Mouse (Mus musculus) left cerebral cortex, adult 2 months (tissue): ENCODE results near the gene Dglucy. TPM values are rescaled to one million over a fixed set of nuclear protein-coding genes. Genes with fewer than 3 reads are reported as not detected.
A peak's percentile ranks its signal among the peaks of the same experiment; 100 is the strongest.

ENCODE experiments used
- DNase-seq, 2 experiments: peaks; one replicate each; pipeline ENCODE4 v3.0.0; 2021 to 2022; ENCODE audit warnings: low spot score in 2 of 2, mixed read lengths in 1 of 2; ENCODE audit errors: extremely low spot score in 1 of 2
- H3K27ac ChIP-seq: fragments of 200-600 bp; 2 replicates; pipeline ENCODE4 v1.8.1; 2022
- H3K4me3 ChIP-seq: fragments of 200-600 bp; 2 replicates; pipeline ENCODE4 v1.8.1; 2022
- CTCF ChIP-seq: fragments of 200-600 bp; IDR thresholded peaks from 2 replicates; pipeline ENCODE4 v1.8.1; 2022; ENCODE audit warnings: antibody characterized with exemption, mild to moderate bottlenecking, moderate library complexity
- intact Hi-C: fragments of 180-260 bp; cut with DNase I; formaldehyde crosslinking; loops from one replicate; pipeline ENCODE4 v1.15.1; 2025
- total RNA-seq, 2 experiments: library from RNA; stranded (reverse); gene quantifications; 2 replicates each; pipeline ENCODE4 v1.2.3; 2021

The Dglucy gene
- total RNA-seq, 2 experiments from 2014 or later, result 9.4 to 10.2 TPM

DNA sequence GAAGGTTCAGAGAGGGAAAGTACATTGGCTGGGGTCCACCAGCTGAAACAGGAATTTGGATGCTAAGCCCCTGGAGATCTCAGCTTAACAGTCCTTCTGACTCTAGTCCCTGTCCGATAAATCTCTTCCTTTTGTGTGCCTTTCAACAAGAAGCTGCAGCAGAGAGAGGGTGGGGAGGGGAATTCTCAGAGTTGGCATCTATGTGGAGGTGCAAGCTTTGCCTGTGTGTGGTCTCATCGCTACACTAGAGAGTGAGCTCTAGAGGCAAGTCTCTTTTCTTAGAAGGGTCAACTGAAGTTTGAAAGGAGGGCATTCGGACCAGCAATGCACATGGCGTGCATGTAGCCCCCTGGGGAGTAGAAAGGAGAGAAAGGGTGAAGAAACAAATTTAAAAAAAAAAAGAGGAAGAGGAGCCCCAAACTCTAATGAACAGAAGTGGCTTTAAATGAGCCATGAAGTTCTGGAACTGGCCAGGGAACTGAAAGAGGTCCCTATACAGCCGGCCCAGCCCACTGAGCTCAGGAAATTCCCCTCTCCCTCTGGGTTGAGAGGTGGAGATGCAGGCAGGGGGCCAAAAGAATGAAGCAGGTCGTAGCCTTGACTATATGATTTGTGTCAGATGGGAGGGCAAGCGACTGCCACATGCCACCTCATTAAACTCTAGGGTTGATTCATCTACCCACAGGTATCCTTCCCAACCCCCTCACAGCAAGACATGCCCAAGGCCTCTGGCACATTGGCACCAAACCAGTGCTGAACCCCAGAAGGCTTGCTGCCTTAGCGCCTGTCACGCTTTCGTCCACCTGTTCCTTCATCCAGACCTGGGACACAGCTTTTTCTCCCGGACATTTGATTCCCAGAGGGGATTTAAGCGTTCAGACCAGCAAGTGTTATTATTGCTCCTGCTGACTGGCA, 119.1 kb downstream of the Dglucy start:
- no peak for DNase-seq
- H3K4me3 ChIP-seq, result peak overlapping the region; percentile 69
- no peak for TF ChIP-seq CTCF
- H3K27ac ChIP-seq, result peak overlapping the region; percentile 89; the same call in 1 of the 2 replicates
- intact Hi-C loops, result no loop called here

DNA sequence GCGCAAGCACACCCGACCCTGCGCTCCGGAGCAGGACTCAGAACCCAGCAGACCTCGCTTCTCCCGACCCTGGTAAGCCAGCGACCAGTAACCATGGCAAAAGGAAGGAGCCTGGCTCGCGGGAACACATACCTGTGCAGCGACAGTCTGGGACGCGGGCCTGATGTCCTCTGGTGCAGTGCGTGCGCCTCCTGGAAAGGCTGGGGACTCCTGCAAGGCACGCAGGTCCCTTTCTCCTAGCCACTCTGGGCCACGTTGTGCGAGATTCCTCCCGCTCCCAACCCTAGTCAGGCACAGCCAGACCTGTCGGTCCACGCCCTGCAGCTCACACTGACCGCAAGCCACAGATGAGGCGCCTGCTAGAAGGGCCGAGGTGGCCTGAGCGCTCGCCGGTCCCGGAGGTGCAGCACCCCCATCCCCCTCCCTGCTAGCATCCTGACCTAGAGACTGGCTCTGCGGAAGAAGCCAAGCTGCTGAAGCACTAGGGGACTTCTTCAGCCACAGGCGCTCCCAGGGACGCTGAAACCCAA, 120.3 kb downstream of the Dglucy start:
- Histone ChIP-seq H3K4me3 (peak overlapping the region; percentile 69), H3K27ac (peak overlapping the region; percentile 89)
- TF ChIP-seq CTCF, result no peak
- peak; percentile 29 to 53 for DNase-seq
- intact Hi-C loops, result no loop called here

DNA sequence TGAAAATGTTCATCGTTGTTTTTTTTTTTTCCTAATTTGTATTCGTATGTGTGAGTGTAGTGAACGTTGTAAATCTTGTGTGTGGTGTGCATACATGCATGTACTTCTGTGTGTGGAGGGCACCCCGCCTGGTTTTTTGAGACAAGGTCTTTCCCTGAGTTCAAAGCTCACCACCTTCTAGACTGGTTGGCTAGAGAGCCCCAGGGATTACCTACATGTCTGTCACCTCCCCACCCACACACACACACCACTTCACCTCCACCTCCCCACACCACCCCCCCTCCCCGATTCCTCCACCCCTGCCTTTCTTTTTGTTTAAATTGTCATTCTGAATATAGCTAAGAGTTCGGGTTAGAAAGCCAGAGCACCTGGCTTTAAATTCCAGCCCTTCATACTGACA, 122.0 kb downstream of the Dglucy start:
- TF ChIP-seq CTCF, result no peak
- no peak for DNase-seq
- Histone ChIP-seq H3K4me3 (no peak overlapping the region), H3K27ac (no peak overlapping the region)
- intact Hi-C loops, result no loop called here

DNA sequence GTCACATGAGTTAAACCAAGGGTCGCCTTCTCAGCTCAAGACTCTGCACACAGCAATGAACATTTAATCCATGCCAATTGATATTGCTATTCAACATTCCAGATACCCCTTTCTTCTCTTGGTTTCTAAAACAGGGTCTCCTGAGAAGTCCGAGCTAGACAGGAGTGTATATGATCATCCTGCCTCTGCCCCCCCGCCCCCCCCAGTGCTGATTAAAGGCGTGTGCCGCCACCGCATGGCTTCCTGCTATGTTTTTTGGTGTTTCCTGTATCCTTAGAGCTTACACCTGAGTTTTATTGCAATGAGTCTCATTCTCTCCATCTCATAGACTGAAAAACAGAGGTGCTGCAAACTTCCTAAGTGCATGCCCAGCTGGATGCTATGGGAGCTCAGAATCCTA, 122.5 kb downstream of the Dglucy start:
- H3K4me3 ChIP-seq, result no peak overlapping the region
- no peak for TF ChIP-seq CTCF
- no peak for DNase-seq

DNA sequence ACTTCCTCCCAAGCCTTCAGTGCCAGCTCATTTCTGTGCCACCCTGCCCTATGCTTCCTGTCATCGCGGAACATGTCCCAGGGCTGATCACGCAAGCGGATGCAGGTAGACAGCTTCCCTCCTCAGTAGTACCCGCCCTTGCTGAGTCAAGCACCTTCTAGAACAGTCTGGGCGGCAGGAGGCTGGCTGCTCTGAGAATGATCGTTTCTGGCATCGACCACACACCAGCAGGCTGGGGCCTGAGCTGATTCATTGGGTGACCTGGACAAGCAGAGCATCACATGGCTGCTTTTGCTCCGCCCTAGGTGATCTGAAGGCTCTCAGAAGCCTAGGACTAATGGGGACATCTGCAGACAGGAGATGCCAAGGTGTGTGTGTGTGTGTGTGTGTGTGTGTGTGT, 124.9 kb downstream of the Dglucy start:
- Histone ChIP-seq H3K4me3 (no peak overlapping the region), H3K27ac (no peak overlapping the region)
- no peak for TF ChIP-seq CTCF
- intact Hi-C loops, result no loop called here
- DNase-seq, result no peak

More for the DNA sequence above, 122.5 kb downstream of the Dglucy start:
- intact Hi-C loops, result no loop called here
- no peak overlapping the region for H3K27ac ChIP-seq

DNA sequence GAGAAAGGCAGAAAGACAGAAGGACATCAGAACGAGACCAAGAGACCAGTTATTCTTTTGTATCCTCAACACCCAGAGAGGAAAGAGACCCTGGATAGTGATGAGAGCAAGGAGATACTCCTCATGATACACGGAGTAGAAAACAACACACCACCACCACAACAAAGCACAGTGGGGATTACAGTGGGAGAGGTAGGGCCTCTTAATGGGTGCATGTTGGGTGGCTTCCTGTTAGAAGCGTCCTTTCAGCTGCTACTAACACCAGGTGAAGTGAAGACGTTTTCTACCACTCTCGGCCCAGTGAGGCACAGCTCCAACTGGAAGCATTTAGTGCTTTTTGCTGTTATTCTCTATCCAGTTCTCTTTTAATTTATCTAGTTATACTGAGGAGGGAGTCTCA, 128.0 kb downstream of the Dglucy start:
- no peak for TF ChIP-seq CTCF
- DNase-seq, result no peak
- intact Hi-C loops, result no loop called here
- H3K4me3 ChIP-seq, result no peak overlapping the region
- no peak overlapping the region for H3K27ac ChIP-seq

DNA sequence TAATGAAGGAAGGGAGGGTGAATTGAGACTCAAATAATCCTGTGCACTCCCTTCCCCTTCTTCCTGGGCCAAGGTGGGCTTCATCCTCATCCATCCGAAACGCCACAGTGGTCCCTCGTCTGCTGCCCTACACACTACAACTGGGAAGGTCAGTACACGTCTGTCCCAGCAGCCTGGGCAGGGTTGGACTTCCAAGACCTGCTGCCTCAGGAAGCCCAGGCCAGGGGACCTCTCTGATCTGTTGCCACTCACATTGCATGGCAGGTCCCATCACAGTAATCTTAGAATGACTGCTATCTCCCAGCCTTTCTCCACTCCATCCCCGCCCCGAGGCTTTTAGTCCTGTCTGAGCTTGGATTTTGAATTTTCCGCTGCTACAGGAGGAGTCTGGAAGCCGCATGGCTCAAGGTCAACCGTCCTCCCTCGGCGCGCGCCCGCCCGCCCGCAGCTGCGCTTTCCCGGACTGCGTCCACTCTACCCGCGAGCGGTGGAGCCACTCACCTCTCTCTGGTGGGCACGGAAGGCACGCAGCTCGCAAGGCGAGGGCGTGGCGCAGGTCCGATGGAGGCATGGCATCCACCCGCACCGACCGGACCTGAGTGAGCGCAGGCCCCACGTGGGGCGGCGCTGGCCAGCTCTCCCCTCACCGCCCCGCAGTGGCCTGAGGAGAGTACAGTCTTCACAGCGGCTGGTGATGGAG, 128.9 kb downstream of the Dglucy start, which contains the start of gene Gpr68:
Gpr68 (minus strand) TSS at position 601 of the 700 bp plus-strand sequence.
- TF ChIP-seq CTCF, result no peak
- intact Hi-C loops, result no loop called here
- peak within 1 kb of the TSS; percentile 65 for H3K27ac ChIP-seq
- DNase-seq, result peak in 1 of 2 experiments; percentile 37
- peak within 1 kb of the TSS; percentile 54 for H3K4me3 ChIP-seq

DNA sequence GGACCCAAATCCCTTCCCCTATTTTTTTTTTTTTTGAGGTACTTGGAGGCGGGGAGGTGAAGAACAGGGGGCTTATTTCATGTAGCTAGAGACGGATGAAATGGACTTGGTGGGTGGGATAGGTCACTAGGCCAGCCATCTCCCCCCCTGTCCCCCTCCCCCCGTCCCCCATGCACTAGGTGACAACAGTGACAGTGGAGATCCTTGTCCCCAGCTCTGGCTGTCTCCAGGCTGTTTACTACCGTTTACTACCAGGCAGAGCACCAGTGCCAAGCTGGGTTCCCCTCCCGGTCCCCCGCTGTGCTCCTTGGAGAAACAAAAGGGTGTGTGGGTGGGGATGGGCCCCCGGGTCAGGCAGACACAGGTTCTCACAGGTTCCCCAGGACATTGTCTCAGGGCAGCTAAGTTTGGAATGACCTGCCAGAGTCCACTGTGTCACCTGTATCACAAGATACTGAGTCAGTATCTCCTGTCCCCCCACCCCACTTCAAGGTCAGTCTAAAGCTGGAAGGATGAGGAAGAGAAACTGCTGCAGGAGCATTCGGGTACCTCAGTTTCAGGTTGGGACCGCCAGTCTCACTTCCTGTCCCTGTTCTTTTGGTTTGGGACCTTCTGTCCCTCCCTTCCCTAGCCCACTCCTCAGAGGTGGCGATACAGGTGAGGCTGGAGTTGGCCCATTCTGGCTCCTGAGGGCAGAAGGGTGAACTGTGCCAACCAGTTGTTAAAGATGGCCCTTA, 129.6 kb downstream of the Dglucy start:
- Histone ChIP-seq H3K27ac (peak overlapping the region; percentile 65), H3K4me3 (peak overlapping the region; percentile 54)
- no peak for DNase-seq
- no peak for TF ChIP-seq CTCF
- intact Hi-C loops, result no loop called here

DNA sequence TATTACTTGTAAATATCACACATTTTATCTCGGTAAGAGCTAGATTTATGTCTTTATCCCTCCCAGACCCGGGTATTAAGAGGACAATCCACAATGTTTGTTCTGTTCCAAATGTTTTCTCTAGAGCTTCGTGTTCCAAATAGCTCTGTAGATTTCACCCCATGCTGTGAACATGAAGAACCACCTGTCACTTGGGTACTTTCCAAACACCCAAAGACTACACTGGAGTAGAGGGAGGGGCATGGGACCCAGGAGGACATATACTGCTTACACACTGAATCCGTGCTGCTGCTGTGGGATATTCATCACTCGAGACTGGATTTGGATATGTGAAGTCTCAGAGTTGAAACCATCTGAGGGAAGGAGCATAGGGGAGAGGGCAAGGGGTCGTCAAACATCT, 130.9 kb downstream of the Dglucy start:
- no peak for DNase-seq
- H3K27ac ChIP-seq, result no peak overlapping the region
- no peak overlapping the region for H3K4me3 ChIP-seq
- intact Hi-C loops, result no loop called here
- TF ChIP-seq CTCF, result no peak

DNA sequence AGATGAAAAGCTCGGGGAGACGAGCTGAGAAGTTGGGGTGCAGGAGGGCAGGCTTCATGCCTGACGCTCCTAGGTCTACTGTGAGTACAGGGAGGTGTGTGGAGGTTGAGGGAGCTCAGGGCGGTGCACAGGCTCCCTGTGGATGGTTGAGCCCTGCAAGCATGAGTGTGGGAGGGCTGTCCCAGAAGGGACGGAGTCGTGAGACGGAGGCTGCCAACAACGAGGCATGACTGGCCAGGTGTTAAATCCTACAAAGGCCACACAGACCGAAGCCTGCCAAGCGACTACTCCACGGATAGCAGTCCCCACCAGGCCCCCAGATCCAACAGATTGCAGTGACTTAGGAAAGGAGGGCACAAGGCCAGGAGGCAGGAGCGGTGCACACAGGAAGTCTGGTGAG, 131.9 kb downstream of the Dglucy start:
- no peak overlapping the region for H3K4me3 ChIP-seq
- peak in 1 of 2 experiments; percentile 64 for DNase-seq
- intact Hi-C loops, result loop anchor here (1.0 kb wide), 1 partner anchor 23 kb away; no protein-coding TSS in a partner anchor
- H3K27ac ChIP-seq, result peak overlapping the region; percentile 34; the same call in 1 of the 2 replicates
- no peak for TF ChIP-seq CTCF

DNA sequence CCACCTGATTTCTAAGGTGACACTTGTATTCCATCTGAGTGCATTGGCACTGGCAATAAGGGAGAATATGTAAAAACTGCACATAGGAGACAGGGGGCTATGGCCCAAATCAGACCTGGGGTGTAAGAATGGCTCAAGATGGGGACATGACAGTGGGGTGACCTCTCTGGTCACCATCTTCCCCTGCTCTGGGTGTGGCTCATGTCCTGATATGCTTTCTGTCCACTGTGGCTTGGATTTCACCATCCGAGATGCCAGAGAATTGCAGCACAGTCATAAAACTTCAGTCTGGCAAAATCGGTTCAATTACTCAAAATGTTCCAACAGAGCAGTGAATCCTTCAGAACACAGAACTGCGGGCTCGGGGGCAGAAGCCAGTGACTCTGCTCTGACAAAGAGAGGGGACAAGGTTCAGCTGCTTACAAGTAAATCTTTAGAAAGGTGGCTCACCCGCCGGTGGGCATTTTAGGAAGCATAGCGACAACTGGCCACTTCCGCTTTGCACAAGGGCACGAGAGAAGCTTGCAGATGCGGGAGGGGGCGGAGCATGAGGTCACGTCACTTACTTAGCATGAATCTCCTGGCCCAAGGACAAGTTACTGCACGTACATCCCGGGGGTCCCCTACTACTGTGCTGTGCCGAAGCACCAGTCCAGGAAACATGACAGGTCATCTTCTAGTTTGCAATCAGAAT, 145.9 kb downstream of the Dglucy start:
- no peak for TF ChIP-seq CTCF
- intact Hi-C loops, result loop anchor here (10.0 kb wide), 2 partner anchors 330 to 760 kb away; no protein-coding TSS in a partner anchor

More for the DNA sequence above, 145.9 kb downstream of the Dglucy start:
- H3K4me3 ChIP-seq, result no peak overlapping the region
- H3K27ac ChIP-seq, result no peak overlapping the region
- no peak for DNase-seq
